Mouse (Mus musculus): ENCODE measurements around the gene Scrt2.

DNA sequence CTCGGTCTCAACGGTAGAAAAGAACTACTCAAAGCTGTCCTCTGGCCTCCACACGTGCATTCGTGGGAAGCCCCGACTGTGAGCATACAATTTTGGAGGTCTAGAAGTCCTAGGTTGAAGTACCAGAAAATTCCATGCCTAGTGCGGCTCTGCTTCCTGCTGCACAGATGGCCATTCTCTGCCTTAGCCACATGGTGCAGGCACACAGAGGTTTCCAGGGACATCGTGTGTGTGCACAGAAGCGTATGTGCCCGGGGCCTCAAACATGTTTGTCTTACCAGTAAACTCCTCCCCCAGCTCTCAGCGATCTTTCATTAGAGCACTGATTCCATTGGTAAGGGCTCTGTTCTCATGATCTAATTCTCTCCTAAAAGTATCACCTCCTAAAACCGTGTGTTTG lies 16.6 kb downstream of the Scrt2 start:
- TF ChIP-seq POLR2A (IDR thresholded peaks at IDR 0.05; ENCODE audit: borderline replicate concordance, extremely low read depth, insufficient read depth, insufficient read length, poor library complexity, severe bottlenecking) (no peak), CTCF (IDR thresholded peaks at IDR 0.05; ENCODE audit: borderline replicate concordance, extremely low read depth, insufficient read depth, insufficient read length) (no peak)
